Mouse (Mus musculus) heart, embryonic 12.5 days (tissue): ENCODE measurements around the gene Padi2. TPM values are rescaled to one million over a fixed set of nuclear protein-coding genes. Genes with fewer than 3 reads are reported as not detected.

Experiments
- ATAC-seq: fragments of 200-750 bp; cut with Nextera tagmentation; 2 replicates; pipeline ENCODE4 v1.8.0; 2017; ENCODE audit warnings: moderate TSS enrichment, moderate library complexity; ENCODE audit not compliant: insufficient number of reproducible peaks, low FRiP score
- H3K27ac ChIP-seq: fragments of 300-500 bp; sonication (generic); 2 replicates; pipeline ENCODE4 v1.5.1; 2016; ENCODE audit warnings: mild to moderate bottlenecking, moderate library complexity; ENCODE audit not compliant: poor library complexity, severe bottlenecking
- H3K27me3 ChIP-seq: fragments of 300-500 bp; sonication (generic); replicated peaks from 2 replicates; pipeline ENCODE4 v1.6.1; 2016; ENCODE audit warnings: mild to moderate bottlenecking, moderate library complexity
- H3K36me3 ChIP-seq: fragments of 300-500 bp; sonication (generic); 2 replicates; pipeline ENCODE4 v1.6.1; 2016; ENCODE audit warnings: mild to moderate bottlenecking, moderate library complexity
- H3K4me1 ChIP-seq: fragments of 300-500 bp; sonication (generic); replicated peaks from 2 replicates; pipeline ENCODE4 v1.6.1; 2016; ENCODE audit warnings: mild to moderate bottlenecking
- H3K4me2 ChIP-seq: fragments of 300-500 bp; sonication (generic); 2 replicates; pipeline ENCODE4 v1.6.1; 2016; ENCODE audit warnings: mild to moderate bottlenecking, moderate library complexity
- H3K4me3 ChIP-seq: fragments of 300-500 bp; sonication (generic); 2 replicates; pipeline ENCODE4 v1.5.1; 2016; ENCODE audit warnings: mild to moderate bottlenecking
- H3K9ac ChIP-seq: fragments of 300-500 bp; sonication (generic); 2 replicates; pipeline ENCODE4 v1.6.1; 2016; ENCODE audit warnings: mild to moderate bottlenecking, moderate library complexity
- H3K9me3 ChIP-seq: fragments of 300-500 bp; sonication (generic); replicated peaks from 2 replicates; pipeline ENCODE4 v1.6.1; 2016; ENCODE audit warnings: mild to moderate bottlenecking, moderate library complexity
- WGBS: fragments of 180-500 bp; shearing (Covaris S2); methylation state at CpG from one replicate; pipeline ENCODE4 v1.1.7; 2016; 5-methylcytosine and 5-hydroxymethylcytosine counted together
- polyA plus RNA-seq: library from polyadenylated mRNA; unstranded; fragments of >200 nt; fragmentation: Nextera tagmentation; extraction: Ambion mirVana; gene quantifications from 2 replicates; pipeline ENCODE4 v1.2.1, GENCODE M21; 2016

Gene Padi2
- polyA plus RNA-seq, 1 experiment from 2014 or later, result 3.3 TPM

DNA sequence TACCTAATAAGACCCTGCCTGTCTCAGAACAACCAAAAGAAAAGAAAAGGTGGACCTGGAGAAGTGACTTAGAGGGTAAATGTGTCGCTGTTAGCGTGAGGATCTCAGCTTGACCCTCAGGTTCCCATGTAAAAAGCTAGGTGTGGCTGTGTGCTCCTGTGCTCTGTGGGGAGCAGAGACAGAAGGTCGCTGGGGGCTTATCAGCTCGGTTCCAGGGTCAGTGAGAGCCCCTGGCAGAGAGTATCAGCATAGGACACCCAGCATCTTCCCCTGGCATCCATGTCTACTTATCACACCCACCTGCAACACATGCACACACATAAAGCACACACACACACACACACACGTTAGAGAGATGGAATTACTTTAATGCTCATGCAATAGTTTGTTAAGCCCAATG lies 2.5 kb downstream of the Padi2 start:
- ATAC-seq, result no peak
- no peaks in the 10 kb centered on the region for H3K36me3 ChIP-seq
- no peak overlapping the region for H3K9ac ChIP-seq
- peaks cover 76% of the 10 kb centered on the region for H3K27me3 ChIP-seq
- no peak overlapping the region for H3K4me2 ChIP-seq
- peaks cover 15% of the 10 kb centered on the region for H3K4me1 ChIP-seq
- WGBS, result 66% methylated on average over 5 of the region's 5 CpGs
- no peak overlapping the region for H3K4me3 ChIP-seq
- H3K27ac ChIP-seq, result no peak overlapping the region
- H3K9me3 ChIP-seq, result no peaks in the 10 kb centered on the region

DNA sequence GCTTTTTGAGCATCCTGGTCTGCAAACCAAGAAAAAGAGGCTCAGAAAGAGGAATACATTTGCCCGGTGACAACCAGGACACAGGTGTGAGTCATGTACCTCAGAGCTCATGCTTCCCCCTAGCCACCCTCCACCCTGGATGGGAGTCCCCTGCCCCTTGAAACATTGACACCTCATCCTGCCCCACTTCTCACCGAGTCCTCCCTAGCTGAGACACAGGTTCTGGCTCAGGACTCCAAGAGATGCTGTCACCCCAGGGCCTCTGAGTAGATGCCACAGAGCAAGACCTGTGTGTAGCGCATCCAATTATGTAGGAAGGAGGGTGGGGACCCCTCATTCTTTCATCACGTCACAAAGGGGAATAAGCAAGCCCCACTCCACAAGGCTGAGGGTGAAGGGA lies 3.4 kb downstream of the Padi2 start:
- Histone ChIP-seq H3K36me3 (no peaks in the 10 kb centered on the region), H3K27ac (no peak overlapping the region), H3K9me3 (no peaks in the 10 kb centered on the region), H3K4me3 (no peak overlapping the region), H3K27me3 (peaks cover 69% of the 10 kb centered on the region), H3K9ac (no peak overlapping the region), H3K4me1 (peaks cover 15% of the 10 kb centered on the region), H3K4me2 (no peak overlapping the region)
- no peak for ATAC-seq
- WGBS, result 68% methylated on average over 4 of the region's 4 CpGs

DNA sequence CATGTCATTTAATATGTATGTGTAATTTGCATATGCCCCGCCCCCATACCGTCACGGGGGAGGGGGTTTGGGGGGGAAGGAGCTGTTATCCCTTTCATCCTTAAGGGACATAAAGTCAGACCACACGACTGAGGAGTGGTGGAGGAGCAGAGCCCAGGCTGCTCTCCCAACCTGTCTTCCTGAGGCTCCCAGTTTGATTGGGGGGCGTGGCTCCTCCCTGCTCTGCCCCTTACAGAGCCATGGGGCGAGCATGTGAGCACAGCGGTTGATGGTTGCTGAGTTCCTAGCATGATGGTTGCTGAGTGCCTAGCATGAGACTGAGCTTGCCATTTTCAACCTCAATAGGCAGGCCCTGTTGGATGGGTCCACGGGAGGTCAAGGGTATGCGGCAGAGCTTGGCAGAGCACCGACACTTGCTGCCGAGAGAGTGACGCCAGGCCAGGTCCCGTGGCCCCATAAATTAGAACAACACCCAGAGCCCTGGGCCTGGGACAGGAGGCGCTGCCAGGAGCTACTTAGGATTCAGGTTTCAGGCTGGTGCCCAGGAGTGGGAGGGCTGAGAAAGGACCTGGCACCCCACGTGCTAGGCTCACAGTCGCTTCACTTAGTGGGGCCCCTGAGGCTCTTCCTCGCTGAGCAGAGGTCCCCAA lies 4.6 kb downstream of the Padi2 start:
- H3K36me3 ChIP-seq, result no peaks in the 10 kb centered on the region
- H3K4me2 ChIP-seq, result 0 out of 2 replicates have a peak overlapping the region, but pooled peaks have one; percentile 8
- H3K4me3 ChIP-seq, result no peak overlapping the region

DNA sequence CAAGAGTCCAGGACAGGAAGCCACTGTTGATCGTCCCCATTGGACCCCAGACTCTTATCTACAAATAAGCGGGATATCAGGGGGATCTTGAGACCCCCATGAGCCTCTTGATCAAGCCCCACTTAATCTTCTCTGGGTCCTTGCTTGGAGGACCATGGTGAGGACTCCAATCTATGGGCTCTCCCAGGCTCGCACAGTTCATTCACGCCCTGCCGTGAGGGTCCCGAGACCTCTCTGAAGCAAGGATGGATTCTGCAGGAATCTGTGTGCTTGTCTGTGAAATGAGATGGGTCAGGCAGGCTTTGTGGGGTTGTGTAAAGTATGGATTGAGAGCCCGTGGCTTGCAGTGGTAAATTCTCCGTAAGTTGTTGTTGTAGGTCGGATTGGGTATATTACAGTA lies 5.3 kb downstream of the Padi2 start:
- Histone ChIP-seq H3K4me2 (no peak overlapping the region), H3K9me3 (no peaks in the 10 kb centered on the region), H3K9ac (no peak overlapping the region), H3K36me3 (no peaks in the 10 kb centered on the region), H3K27ac (no peak overlapping the region), H3K4me1 (peaks cover 4% of the 10 kb centered on the region), H3K4me3 (no peak overlapping the region), H3K27me3 (peaks cover 55% of the 10 kb centered on the region)
- WGBS, result 85% methylated on average over 9 of the region's 9 CpGs
- no peak for ATAC-seq

More for the DNA sequence above, 4.6 kb downstream of the Padi2 start:
- no peak overlapping the region for H3K27ac ChIP-seq
- peaks cover 58% of the 10 kb centered on the region for H3K27me3 ChIP-seq
- H3K4me1 ChIP-seq, result peaks cover 9% of the 10 kb centered on the region
- H3K9me3 ChIP-seq, result no peaks in the 10 kb centered on the region
- ATAC-seq, result no peak
- no peak overlapping the region for H3K9ac ChIP-seq
- WGBS, result 41% methylated on average over 17 of the region's 17 CpGs

- no peak overlapping the region for H3K4me2 ChIP-seq
- WGBS, result 83% methylated on average over 10 of the region's 10 CpGs
- H3K27ac ChIP-seq, result no peak overlapping the region
- H3K4me1 ChIP-seq, result no peaks in the 10 kb centered on the region
- H3K36me3 ChIP-seq, result no peaks in the 10 kb centered on the region
- H3K9me3 ChIP-seq, result no peaks in the 10 kb centered on the region
- H3K9ac ChIP-seq, result no peak overlapping the region
- no peak overlapping the region for H3K4me3 ChIP-seq
- H3K27me3 ChIP-seq, result peaks cover 45% of the 10 kb centered on the region
- no peak for ATAC-seq
Measured at GRCm38 (mm10) chr4:140912271-140912833, 6.2 kb downstream of the Padi2 start.

GRCm38 (mm10) chr4:140913565-140913964 lies 7.4 kb downstream of the Padi2 start:
- no peaks in the 10 kb centered on the region for H3K9me3 ChIP-seq
- H3K4me1 ChIP-seq, result no peaks in the 10 kb centered on the region
- peaks cover 33% of the 10 kb centered on the region for H3K27me3 ChIP-seq
- 92% methylated on average over 9 of the region's 9 CpGs for WGBS
- H3K9ac ChIP-seq, result no peak overlapping the region
- H3K4me2 ChIP-seq, result no peak overlapping the region
- no peak overlapping the region for H3K4me3 ChIP-seq
- H3K27ac ChIP-seq, result no peak overlapping the region
- H3K36me3 ChIP-seq, result no peaks in the 10 kb centered on the region
- ATAC-seq, result no peak

DNA sequence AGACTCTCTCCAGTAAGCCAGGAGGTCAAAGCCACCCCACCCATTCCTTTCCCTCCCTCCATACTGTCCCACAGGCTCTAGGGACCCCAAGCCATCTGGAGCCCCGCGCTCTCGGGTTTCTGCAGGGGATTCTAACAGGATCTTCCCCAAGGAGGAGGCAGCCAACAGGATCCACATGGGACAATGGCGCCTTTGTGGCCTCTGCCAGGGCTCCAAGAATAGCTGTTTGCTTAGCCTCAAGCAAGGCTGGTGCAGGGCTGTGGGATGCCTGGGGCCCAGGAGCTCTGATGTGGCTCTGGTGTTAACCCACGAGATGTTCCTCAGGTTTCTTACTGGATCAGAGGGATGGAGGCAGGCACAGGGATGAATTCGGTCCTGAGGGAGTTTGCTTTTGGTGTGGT lies 8.6 kb downstream of the Padi2 start:
- Histone ChIP-seq H3K27me3 (peaks cover 25% of the 10 kb centered on the region), H3K27ac (0 out of 2 replicates have a peak overlapping the region, but pooled peaks have one; percentile 29)
- 50% methylated on average over 6 of the region's 6 CpGs for WGBS

GRCm38 (mm10) chr4:140915235-140915634 lies 9.1 kb downstream of the Padi2 start:
- no peak overlapping the region for H3K27ac ChIP-seq
- no peaks in the 10 kb centered on the region for H3K9me3 ChIP-seq
- no peaks in the 10 kb centered on the region for H3K4me1 ChIP-seq
- H3K9ac ChIP-seq, result no peak overlapping the region
- H3K4me2 ChIP-seq, result no peak overlapping the region
- no peaks in the 10 kb centered on the region for H3K36me3 ChIP-seq
- WGBS, result 73% methylated on average over 3 of the region's 3 CpGs
- peaks cover 21% of the 10 kb centered on the region for H3K27me3 ChIP-seq
- ATAC-seq, result no peak
- H3K4me3 ChIP-seq, result no peak overlapping the region

More for the DNA sequence above, 8.6 kb downstream of the Padi2 start:
- no peaks in the 10 kb centered on the region for H3K4me1 ChIP-seq
- no peak overlapping the region for H3K9ac ChIP-seq
- H3K4me3 ChIP-seq, result no peak overlapping the region
- H3K9me3 ChIP-seq, result no peaks in the 10 kb centered on the region
- no peak for ATAC-seq
- H3K36me3 ChIP-seq, result no peaks in the 10 kb centered on the region
- no peak overlapping the region for H3K4me2 ChIP-seq

GRCm38 (mm10) chr4:140916296-140916695 lies 10.2 kb downstream of the Padi2 start:
- no peaks in the 10 kb centered on the region for H3K36me3 ChIP-seq
- no peaks in the 10 kb centered on the region for H3K4me1 ChIP-seq
- ATAC-seq, result no peak
- peaks cover 20% of the 10 kb centered on the region for H3K27me3 ChIP-seq
- 78% methylated on average over 5 of the region's 5 CpGs for WGBS
- H3K9ac ChIP-seq, result no peak overlapping the region
- H3K4me3 ChIP-seq, result no peak overlapping the region
- no peaks in the 10 kb centered on the region for H3K9me3 ChIP-seq
- H3K4me2 ChIP-seq, result no peak overlapping the region
- H3K27ac ChIP-seq, result no peak overlapping the region

- H3K9me3 ChIP-seq, result no peaks in the 10 kb centered on the region
- no peak overlapping the region for H3K9ac ChIP-seq
- H3K27ac ChIP-seq, result no peak overlapping the region
- no peaks in the 10 kb centered on the region for H3K36me3 ChIP-seq
- no peak overlapping the region for H3K4me2 ChIP-seq
- ATAC-seq, result no peak
- H3K27me3 ChIP-seq, result peaks cover 9% of the 10 kb centered on the region
- 80% methylated on average over 9 of the region's 9 CpGs for WGBS
- H3K4me1 ChIP-seq, result peaks cover 4% of the 10 kb centered on the region
- H3K4me3 ChIP-seq, result no peak overlapping the region
Measured at GRCm38 (mm10) chr4:140917451-140917850, 11.3 kb downstream of the Padi2 start.

GRCm38 (mm10) chr4:140919974-140920836 lies 14.1 kb downstream of the Padi2 start:
- Histone ChIP-seq H3K36me3 (no peaks in the 10 kb centered on the region), H3K4me3 (no peak overlapping the region), H3K27ac (no peak overlapping the region), H3K4me1 (peaks cover 21% of the 10 kb centered on the region), H3K27me3 (0 out of 2 replicates have a peak, but pooled peaks cover 8% of the 10 kb centered on the region), H3K9me3 (no peaks in the 10 kb centered on the region), H3K9ac (no peak overlapping the region), H3K4me2 (no peak overlapping the region)
- 58% methylated on average over 11 of the region's 11 CpGs for WGBS
- no peak for ATAC-seq
